Mouse (Mus musculus) lung, embryonic 16.5 days (tissue): Measurements from ENCODE around the gene Ifna4. TPM values are rescaled to one million over a fixed set of nuclear protein-coding genes. Genes with fewer than 3 reads are reported as not detected.
"Not testable (repeated sequence)": the region's sequence is repeated elsewhere in the genome, so short reads cannot be mapped to it uniquely, and the experiment has no call there.

Experiments
- ATAC-seq: fragments of 200-750 bp; cut with Nextera tagmentation; 2 replicates; pipeline ENCODE4 v1.8.0; 2017; ENCODE audit warnings: low read depth, mild to moderate bottlenecking, moderate library complexity
- H3K27ac ChIP-seq: fragments of 300-500 bp; sonication (generic); 2 replicates; pipeline ENCODE4 v1.5.1; 2014; ENCODE audit warnings: mild to moderate bottlenecking, control low read depth, low read length
- H3K27me3 ChIP-seq: fragments of 300-500 bp; sonication (generic); 2 replicates; pipeline ENCODE4 v1.6.1; 2014; ENCODE audit warnings: low read depth, low read length, mixed read lengths; ENCODE audit not compliant: control insufficient read depth, insufficient read depth
- H3K36me3 ChIP-seq: fragments of 300-500 bp; sonication (generic); 2 replicates; pipeline ENCODE4 v1.6.1; 2014; ENCODE audit warnings: low read length; ENCODE audit not compliant: control insufficient read depth, insufficient read depth
- H3K4me1 ChIP-seq: fragments of 300-500 bp; sonication (generic); replicated peaks from 2 replicates; pipeline ENCODE4 v1.6.1; 2014; ENCODE audit warnings: low read length, mixed read lengths; ENCODE audit not compliant: control insufficient read depth, insufficient read depth
- H3K4me2 ChIP-seq: fragments of 300-500 bp; sonication (generic); 2 replicates; pipeline ENCODE4 v1.6.1; 2014; ENCODE audit warnings: low read depth, low read length, control low read depth
- H3K4me3 ChIP-seq: fragments of 300-500 bp; sonication (generic); 2 replicates; pipeline ENCODE4 v1.5.1; 2014; ENCODE audit warnings: mild to moderate bottlenecking, low read length, control low read depth
- H3K9ac ChIP-seq: fragments of 300-500 bp; sonication (generic); 2 replicates; pipeline ENCODE4 v1.6.1; 2014; ENCODE audit warnings: low read length, control low read depth
- H3K9me3 ChIP-seq: fragments of 300-500 bp; sonication (generic); 2 replicates; pipeline ENCODE4 v1.6.1; 2016; ENCODE audit warnings: low read length; ENCODE audit not compliant: control insufficient read depth
- WGBS: fragments of 180-500 bp; shearing (Covaris S2); extraction: QIAGEN DNeasy Blood & Tissue Kit; methylation state at CpG from one replicate; pipeline ENCODE4 v1.1.7; 2014; 5-methylcytosine and 5-hydroxymethylcytosine counted together
- polyA plus RNA-seq: library from polyadenylated mRNA; unstranded; fragments of >200 nt; fragmentation: Nextera tagmentation; extraction: Ambion mirVana; gene quantifications from 2 replicates; pipeline ENCODE4 v1.2.1, GENCODE M21; 2015

The Ifna4 gene
- not detected in 2 replicates for polyA plus RNA-seq

DNA sequence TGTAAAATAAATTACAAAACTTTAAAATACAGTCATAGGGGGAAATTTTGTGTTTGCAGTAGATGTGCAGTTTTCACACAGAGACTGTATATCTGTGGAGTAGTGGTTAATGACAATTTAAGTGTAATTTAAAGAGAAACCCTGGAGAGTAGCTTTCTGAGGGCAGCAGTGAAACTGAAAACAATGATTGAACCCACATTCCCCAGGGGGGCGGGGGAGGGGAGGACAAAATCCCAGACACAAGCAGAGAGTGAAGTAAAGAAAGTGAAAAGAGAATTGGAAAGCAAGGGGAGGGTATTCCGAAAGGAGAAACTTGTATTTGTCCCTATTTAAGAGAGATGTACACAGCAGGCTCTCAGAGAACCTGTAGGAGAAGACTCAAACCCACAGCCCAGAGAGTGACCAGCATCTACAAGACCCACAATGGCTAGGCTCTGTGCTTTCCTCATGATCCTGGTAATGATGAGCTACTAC lies at the start of gene Ifna4:
Ifna4 (plus strand) TSS at position 424 of the 474 bp plus-strand sequence.
- H3K9me3 ChIP-seq, result no peaks in the 10 kb centered on the region
- no peaks in the 10 kb centered on the region for H3K27me3 ChIP-seq
- H3K9ac ChIP-seq, result no peak within 1 kb of the TSS
- H3K4me3 ChIP-seq, result no peak within 1 kb of the TSS
- 58% methylated on average over 2 of the region's 2 CpGs for WGBS
- H3K36me3 ChIP-seq, result no peaks in the 10 kb centered on the region
- ATAC-seq, result no peak
- H3K27ac ChIP-seq, result no peak within 1 kb of the TSS
- no peaks in the 10 kb centered on the region for H3K4me1 ChIP-seq
- no peak within 1 kb of the TSS for H3K4me2 ChIP-seq

DNA sequence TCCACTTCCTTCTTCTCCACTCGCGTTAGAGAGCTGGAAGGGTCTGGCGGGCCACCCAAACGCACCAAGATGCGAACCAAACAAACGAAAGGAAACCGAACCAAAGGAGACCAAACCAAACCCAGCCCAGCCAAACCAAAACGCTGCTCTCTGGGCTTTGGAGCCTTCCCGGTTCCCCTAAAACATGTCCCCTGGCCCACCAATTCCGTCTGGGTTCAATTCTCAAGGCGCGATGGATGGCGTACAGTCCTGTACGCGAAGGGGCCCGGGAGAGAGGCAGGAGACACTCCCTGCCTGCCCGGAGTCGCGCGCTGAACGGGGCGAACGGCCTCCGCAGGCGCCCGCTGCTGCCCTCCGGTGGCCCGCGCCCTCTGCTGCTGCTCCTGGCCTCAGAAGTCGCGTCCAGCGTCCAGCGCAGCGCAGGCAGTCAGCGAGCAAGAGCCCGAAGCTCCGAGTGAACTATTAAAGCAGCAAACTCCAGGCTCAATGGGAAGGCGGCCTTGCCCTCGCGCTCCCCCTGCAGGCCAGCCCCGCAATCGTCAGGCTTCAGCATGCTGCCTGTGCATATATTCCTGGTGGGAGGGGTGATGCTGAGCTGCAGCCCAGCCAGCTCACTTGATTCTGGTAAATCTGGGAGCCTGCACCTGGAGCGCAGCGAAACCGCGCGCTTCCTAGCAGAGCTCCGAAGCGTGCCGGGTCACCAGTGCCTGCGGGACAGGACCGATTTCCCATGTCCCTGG lies 47.6 kb upstream of the Ifna4 start, which contains the start of gene Gm13275:
Gm13275 (plus strand) TSS at position 552 of the 740 bp plus-strand sequence.
- not testable (repeated sequence) for H3K4me3 ChIP-seq, ATAC-seq, H3K4me2 ChIP-seq, H3K4me1 ChIP-seq, H3K9ac ChIP-seq, H3K9me3 ChIP-seq, H3K27ac ChIP-seq, H3K27me3 ChIP-seq, H3K36me3 ChIP-seq
- WGBS, result 0% methylated on average over 8 of the region's 52 CpGs

DNA sequence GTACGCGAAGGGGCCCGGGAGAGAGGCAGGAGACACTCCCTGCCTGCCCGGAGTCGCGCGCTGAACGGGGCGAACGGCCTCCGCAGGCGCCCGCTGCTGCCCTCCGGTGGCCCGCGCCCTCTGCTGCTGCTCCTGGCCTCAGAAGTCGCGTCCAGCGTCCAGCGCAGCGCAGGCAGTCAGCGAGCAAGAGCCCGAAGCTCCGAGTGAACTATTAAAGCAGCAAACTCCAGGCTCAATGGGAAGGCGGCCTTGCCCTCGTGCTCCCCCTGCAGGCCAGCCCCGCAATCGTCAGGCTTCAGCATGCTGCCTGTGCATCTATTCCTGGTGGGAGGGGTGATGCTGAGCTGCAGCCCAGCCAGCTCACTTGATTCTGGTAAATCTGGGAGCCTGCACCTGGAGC lies 44.6 kb upstream of the Ifna4 start, which contains the start of gene Gm13279:
Gm13279 (plus strand) TSS at position 301 of the 400 bp plus-strand sequence.
- not testable (repeated sequence) for ATAC-seq, H3K9me3 ChIP-seq, H3K9ac ChIP-seq, H3K4me1 ChIP-seq, H3K27ac ChIP-seq, H3K36me3 ChIP-seq, H3K4me2 ChIP-seq, H3K4me3 ChIP-seq, H3K27me3 ChIP-seq
- no CpG with 5 or more reads among the region's 28 CpGs for WGBS

DNA sequence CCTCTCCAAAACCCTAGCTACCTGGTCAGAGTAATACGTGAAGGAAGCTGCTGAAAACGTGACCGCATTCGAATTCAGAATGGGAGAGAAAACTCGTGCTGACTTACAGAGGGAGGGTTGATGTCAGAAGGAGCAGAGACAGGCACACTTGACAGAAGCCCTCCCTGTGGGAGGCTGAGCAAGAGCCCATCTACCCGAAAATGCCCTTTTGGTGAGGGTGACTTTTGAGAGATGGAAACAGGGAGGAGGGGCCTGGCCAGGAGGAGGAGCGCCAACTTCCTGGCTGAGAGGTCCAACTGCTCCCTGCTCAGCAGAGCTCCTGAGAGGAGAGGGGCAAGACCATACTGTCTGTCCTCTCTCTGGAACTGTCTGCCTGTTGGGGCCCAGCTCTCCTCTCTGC lies 42.3 kb upstream of the Ifna4 start, which contains the start of gene Gm13285:
Gm13285 (plus strand) TSS at position 301 of the 400 bp plus-strand sequence.
- H3K27me3 ChIP-seq, H3K36me3 ChIP-seq, H3K4me1 ChIP-seq, H3K27ac ChIP-seq, H3K4me3 ChIP-seq, H3K9me3 ChIP-seq, ATAC-seq, H3K9ac ChIP-seq, H3K4me2 ChIP-seq: not testable (repeated sequence)
- 6% methylated on average over 2 of the region's 7 CpGs for WGBS

DNA sequence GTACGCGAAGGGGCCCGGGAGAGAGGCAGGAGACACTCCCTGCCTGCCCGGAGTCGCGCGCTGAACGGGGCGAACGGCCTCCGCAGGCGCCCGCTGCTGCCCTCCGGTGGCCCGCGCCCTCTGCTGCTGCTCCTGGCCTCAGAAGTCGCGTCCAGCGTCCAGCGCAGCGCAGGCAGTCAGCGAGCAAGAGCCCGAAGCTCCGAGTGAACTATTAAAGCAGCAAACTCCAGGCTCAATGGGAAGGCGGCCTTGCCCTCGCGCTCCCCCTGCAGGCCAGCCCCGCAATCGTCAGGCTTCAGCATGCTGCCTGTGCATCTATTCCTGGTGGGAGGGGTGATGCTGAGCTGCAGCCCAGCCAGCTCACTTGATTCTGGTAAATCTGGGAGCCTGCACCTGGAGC lies 38.7 kb upstream of the Ifna4 start, which contains the start of gene Gm13287:
Gm13287 (plus strand) TSS at position 301 of the 400 bp plus-strand sequence.
- H3K4me2 ChIP-seq, H3K9ac ChIP-seq, H3K4me3 ChIP-seq, H3K27ac ChIP-seq, H3K27me3 ChIP-seq, H3K9me3 ChIP-seq, ATAC-seq, H3K4me1 ChIP-seq, H3K36me3 ChIP-seq: not testable (repeated sequence)
- WGBS, result no CpG with 5 or more reads among the region's 29 CpGs

DNA sequence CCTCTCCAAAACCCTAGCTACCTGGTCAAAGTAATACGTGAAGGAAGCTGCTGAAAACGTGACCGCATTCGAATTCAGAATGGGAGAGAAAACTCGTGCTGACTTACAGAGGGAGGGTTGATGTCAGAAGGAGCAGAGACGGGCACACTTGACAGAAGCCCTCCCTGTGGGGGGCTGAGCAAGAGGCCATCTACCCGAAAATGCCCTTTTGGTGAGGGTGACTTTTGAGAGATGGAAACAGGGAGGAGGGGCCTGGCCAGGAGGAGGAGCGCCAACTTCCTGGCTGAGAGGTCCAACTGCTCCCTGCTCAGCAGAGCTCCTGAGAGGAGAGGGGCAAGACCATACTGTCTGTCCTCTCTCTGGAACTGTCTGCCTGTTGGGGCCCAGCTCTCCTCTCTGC lies 36.4 kb upstream of the Ifna4 start, which contains the start of gene Gm13288:
Gm13288 (plus strand) TSS at position 301 of the 400 bp plus-strand sequence.
- peak within 1 kb of the TSS; percentile 26; the same call in 1 of the 2 replicates for H3K4me3 ChIP-seq
- H3K27me3 ChIP-seq, H3K9me3 ChIP-seq, ATAC-seq, H3K27ac ChIP-seq, H3K36me3 ChIP-seq, H3K4me1 ChIP-seq, H3K9ac ChIP-seq: not testable (repeated sequence)
- WGBS, result no CpG with 5 or more reads among the region's 8 CpGs
- H3K4me2 ChIP-seq, result peak within 1 kb of the TSS; percentile 32; the same call in 1 of the 2 replicates

DNA sequence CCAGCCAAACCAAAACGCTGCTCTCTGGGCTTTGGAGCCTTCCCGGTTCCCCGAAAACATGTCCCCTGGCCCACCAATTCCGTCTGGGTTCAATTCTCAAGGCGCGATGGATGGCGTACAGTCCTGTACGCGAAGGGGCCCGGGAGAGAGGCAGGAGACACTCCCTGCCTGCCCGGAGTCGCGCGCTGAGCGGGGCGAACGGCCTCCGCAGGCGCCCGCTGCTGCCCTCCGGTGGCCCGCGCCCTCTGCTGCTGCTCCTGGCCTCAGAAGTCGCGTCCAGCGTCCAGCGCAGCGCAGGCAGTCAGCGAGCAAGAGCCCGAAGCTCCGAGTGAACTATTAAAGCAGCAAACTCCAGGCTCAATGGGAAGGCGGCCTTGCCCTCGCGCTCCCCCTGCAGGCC lies 35.9 kb upstream of the Ifna4 start:
- H3K9ac ChIP-seq, H3K4me1 ChIP-seq, H3K36me3 ChIP-seq, H3K27me3 ChIP-seq, ATAC-seq, H3K9me3 ChIP-seq, H3K27ac ChIP-seq: not testable (repeated sequence)
- peak overlapping the region; percentile 26; the same call in 1 of the 2 replicates for H3K4me3 ChIP-seq
- H3K4me2 ChIP-seq, result peak overlapping the region; percentile 32; the same call in 1 of the 2 replicates
- WGBS, result no CpG with 5 or more reads among the region's 34 CpGs

DNA sequence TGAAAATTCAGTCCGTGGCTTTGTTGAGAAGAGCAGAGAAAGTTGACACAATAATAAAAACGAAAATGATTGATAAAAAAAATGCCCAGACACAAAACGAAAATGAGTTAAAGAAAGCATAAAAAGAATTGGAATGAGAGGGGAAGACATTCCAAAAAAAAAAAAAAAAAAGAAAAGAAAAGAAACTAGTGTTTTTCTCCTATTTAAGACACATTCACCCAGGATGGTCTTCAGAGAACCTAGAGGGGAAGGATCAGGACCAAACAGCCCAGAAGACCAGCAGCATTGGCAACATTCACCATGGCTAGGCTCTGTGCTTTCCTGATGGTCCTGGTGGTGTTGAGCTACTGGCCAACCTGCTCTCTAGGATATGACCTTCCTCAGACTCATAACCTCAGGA lies 25.7 kb upstream of the Ifna4 start, which contains the start of gene Ifna7:
Ifna7 (plus strand) TSS at position 301 of the 400 bp plus-strand sequence.
- H3K4me1 ChIP-seq, result no peaks in the 10 kb centered on the region
- 52% methylated on average over 3 of the region's 3 CpGs for WGBS
- H3K4me2 ChIP-seq, result no peak within 1 kb of the TSS
- no peak within 1 kb of the TSS for H3K4me3 ChIP-seq
- H3K36me3 ChIP-seq, result no peaks in the 10 kb centered on the region
- no peak for ATAC-seq
- H3K9ac ChIP-seq, result no peak within 1 kb of the TSS
- no peaks in the 10 kb centered on the region for H3K27me3 ChIP-seq
- H3K27ac ChIP-seq, result no peak within 1 kb of the TSS
- H3K9me3 ChIP-seq, result no peaks in the 10 kb centered on the region

DNA sequence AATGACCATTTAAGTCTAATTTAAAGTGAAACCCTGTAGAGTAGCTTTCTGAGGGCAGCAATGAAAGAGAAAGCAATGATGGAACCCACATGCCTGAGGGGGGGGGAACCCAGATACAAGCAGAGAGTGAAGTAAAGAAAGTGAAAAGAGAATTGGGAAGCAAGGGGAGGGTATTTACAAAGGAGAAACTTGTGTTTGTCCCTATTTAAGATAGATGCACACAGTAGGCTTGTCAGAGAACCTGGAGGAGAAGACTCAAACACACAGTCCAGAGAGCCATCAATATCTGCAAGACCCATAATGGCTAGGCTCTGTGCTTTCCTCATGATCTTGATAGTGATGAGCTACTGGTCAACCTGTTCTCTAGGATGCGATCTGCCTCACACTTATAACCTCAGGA lies 22.0 kb upstream of the Ifna4 start, which contains the start of gene Ifna11:
Ifna11 (plus strand) TSS at position 301 of the 400 bp plus-strand sequence.
- no peak within 1 kb of the TSS for H3K9ac ChIP-seq
- no peaks in the 10 kb centered on the region for H3K4me1 ChIP-seq
- H3K36me3 ChIP-seq, result no peaks in the 10 kb centered on the region
- no peaks in the 10 kb centered on the region for H3K27me3 ChIP-seq
- no peak within 1 kb of the TSS for H3K4me2 ChIP-seq
- H3K27ac ChIP-seq, result no peak within 1 kb of the TSS
- no peak within 1 kb of the TSS for H3K4me3 ChIP-seq
- H3K9me3 ChIP-seq, result no peaks in the 10 kb centered on the region
- ATAC-seq, result no peak
- 79% methylated on average over 1 of the region's 1 CpGs for WGBS
